ENCODE assay signal across 13 mouse cellular contexts in genomic region chr10:23798142-23798541, GRCm38 (mm10). TPM values are rescaled to one million over a fixed set of nuclear protein-coding genes. Genes with fewer than 3 reads are reported as not detected.
DNase-seq lines count a peak whose midpoint lies in the region; ATAC-seq and TF ChIP-seq lines count a peak whose summit lies in the region.
"Had no signal": no experiment of that assay in that cellular context is flagged by ENCODE, and none has a peak within 500 bp of the region (broad histone marks: within the 10 kb centered on the region; RNA-seq: fewer than 3 reads in every experiment).

No protein-coding gene starts in this region.

- H3K27ac ChIP-seq in lung, embryonic 14.5 days (ENCODE audit: low read depth) = no peak overlapping the region
- H3K27ac ChIP-seq in forebrain, embryonic 13.5 days = no peak overlapping the region
- H3K27ac ChIP-seq in kidney, embryonic 15.5 days = 0 out of 2 replicates have a peak overlapping the region, but pooled peaks have one; percentile 27
- H3K27ac ChIP-seq in neural tube, embryonic 13.5 days (replicated peaks) = no peak overlapping the region
- H3K27ac ChIP-seq: macrophage had no signal

- H3K4me2 ChIP-seq in lung, embryonic 14.5 days = peak overlapping the region; percentile 78
- H3K4me2 ChIP-seq in forebrain, embryonic 13.5 days = peak overlapping the region; percentile 74
- H3K4me2 ChIP-seq in kidney, embryonic 15.5 days = 0 out of 2 replicates have a peak overlapping the region, but pooled peaks have one; percentile 30
- H3K4me2 ChIP-seq in neural tube, embryonic 13.5 days = peak overlapping the region; percentile 69

- H3K4me1 ChIP-seq in lung, embryonic 14.5 days (ENCODE audit: insufficient read depth) = 0 out of 2 replicates have a peak, but pooled peaks cover 4% of the 10 kb centered on the region
- peaks cover 13% of the 10 kb centered on the region for H3K4me1 ChIP-seq in forebrain, embryonic 13.5 days
- H3K4me1 ChIP-seq in kidney, embryonic 15.5 days = 0 out of 2 replicates have a peak, but pooled peaks cover 14% of the 10 kb centered on the region
- peaks cover 26% of the 10 kb centered on the region for H3K4me1 ChIP-seq in neural tube, embryonic 13.5 days (replicated peaks)

- 62% methylated on average over 1 of the region's 1 CpGs for WGBS in lung, embryonic 14.5 days
- 90% methylated on average over 1 of the region's 1 CpGs for WGBS in forebrain, embryonic 13.5 days
- 86% methylated on average over 1 of the region's 1 CpGs for WGBS in kidney, embryonic 15.5 days
- WGBS in neural tube, embryonic 13.5 days = 93% methylated on average over 1 of the region's 1 CpGs

- no peak overlapping the region for H3K9ac ChIP-seq in lung, embryonic 14.5 days
- 0 out of 2 replicates have a peak overlapping the region, but pooled peaks have one; percentile 12 for H3K9ac ChIP-seq in forebrain, embryonic 13.5 days
- H3K9ac ChIP-seq in kidney, embryonic 15.5 days = no peak overlapping the region
- peak overlapping the region; percentile 47; the same call in 1 of the 2 replicates for H3K9ac ChIP-seq in neural tube, embryonic 13.5 days

- H3K27me3 ChIP-seq in lung, embryonic 14.5 days (ENCODE audit: insufficient read depth, low read length) = no peaks in the 10 kb centered on the region
- H3K27me3 ChIP-seq in forebrain, embryonic 13.5 days = no peaks in the 10 kb centered on the region
- no peaks in the 10 kb centered on the region for H3K27me3 ChIP-seq in kidney, embryonic 15.5 days
- H3K27me3 ChIP-seq in neural tube, embryonic 13.5 days = no peaks in the 10 kb centered on the region

- peak; percentile 59 for DNase-seq in lung, embryonic 14.5 days
- DNase-seq in lung, postnatal 25 days (ENCODE audit: low spot score) = no peak
- no peak for DNase-seq in thymus, postnatal 14 days
- DNase-seq in gastrocnemius, postnatal 25 days = no peak
- DNase-seq: adrenal gland, postnatal 36 days; gastrocnemius, postnatal 14 days; thymus, postnatal 25 days had no signal

- peaks cover 19% of the 10 kb centered on the region for H3K36me3 ChIP-seq in lung, embryonic 14.5 days (ENCODE audit: insufficient read depth)
- peaks cover 23% of the 10 kb centered on the region for H3K36me3 ChIP-seq in forebrain, embryonic 13.5 days (ENCODE audit: poor library complexity, severe bottlenecking)
- H3K36me3 ChIP-seq in kidney, embryonic 15.5 days = peaks cover 31% of the 10 kb centered on the region
- peaks cover 31% of the 10 kb centered on the region for H3K36me3 ChIP-seq in neural tube, embryonic 13.5 days

- no peak overlapping the region for H3K4me3 ChIP-seq in lung, embryonic 14.5 days (ENCODE audit: low read depth, low read length)
- peak overlapping the region; percentile 12; the same call in 1 of the 2 replicates for H3K4me3 ChIP-seq in forebrain, embryonic 13.5 days
- no peak overlapping the region for H3K4me3 ChIP-seq in kidney, embryonic 15.5 days (replicated peaks)
- H3K4me3 ChIP-seq in neural tube, embryonic 13.5 days = peak overlapping the region; percentile 5; the same call in 1 of the 2 replicates

- no peak for TF ChIP-seq CTCF in lung, embryonic 14.5 days (IDR thresholded peaks at IDR 0.05; ENCODE audit: low read depth)

- ATAC-seq in lung, embryonic 14.5 days (ENCODE audit: insufficient read depth) = no peak; the same call in 1 of the 2 replicates
- ATAC-seq in forebrain, embryonic 13.5 days = no peak
- 0 out of 2 replicates have a peak, but pooled peaks have one; percentile 52 for ATAC-seq in kidney, embryonic 15.5 days (replicated peaks; ENCODE audit: low FRiP score)
- ATAC-seq in neural tube, embryonic 13.5 days (ENCODE audit: low read depth) = no peak; the same call in 1 of the 2 replicates
- ATAC-seq in cerebellum, adult (ENCODE audit: insufficient number of reproducible peaks, low FRiP score, low TSS enrichment) = no peak

- no peaks in the 10 kb centered on the region for H3K9me3 ChIP-seq in lung, embryonic 14.5 days (ENCODE audit: low read depth, low read length)
- H3K9me3 ChIP-seq in forebrain, embryonic 13.5 days (replicated peaks) = no peaks in the 10 kb centered on the region
- no peaks in the 10 kb centered on the region for H3K9me3 ChIP-seq in kidney, embryonic 15.5 days (replicated peaks)
- no peaks in the 10 kb centered on the region for H3K9me3 ChIP-seq in neural tube, embryonic 13.5 days

RNA-seq across cellular contexts. Expression of gene Slc18b1, which starts 1.4 kb away (rescaled TPM):
- polyA plus RNA-seq in lung, embryonic 14.5 days (2014; fragmentation: Nextera tagmentation; extraction: Ambion mirVana) = 21.7 and 22.9 TPM in 2 replicates
- polyA plus RNA-seq in forebrain, embryonic 13.5 days (2015; fragmentation: Nextera tagmentation; extraction: Ambion mirVana) = 15.9 and 16.7 TPM in 2 replicates
- polyA plus RNA-seq in kidney, embryonic 15.5 days (2015; fragmentation: Nextera tagmentation; extraction: Ambion mirVana) = 18.2 and 19.1 TPM in 2 replicates
- 19.4 and 21.2 TPM in 2 replicates for polyA plus RNA-seq in neural tube, embryonic 13.5 days (2015; fragmentation: Nextera tagmentation; extraction: Ambion mirVana)
- 1 to 10 TPM; 7.0 to 7.3 TPM for total RNA-seq in gastrocnemius, postnatal 25 days (2021)

RNA-seq across cellular contexts. Expression of gene Rps12, which starts 11.1 kb away (rescaled TPM):
- 235 and 246 TPM in 2 replicates for polyA plus RNA-seq in lung, embryonic 14.5 days (2014; fragmentation: Nextera tagmentation; extraction: Ambion mirVana)
- 142 and 148 TPM in 2 replicates for polyA plus RNA-seq in forebrain, embryonic 13.5 days (2015; fragmentation: Nextera tagmentation; extraction: Ambion mirVana)
- 195 and 221 TPM in 2 replicates for polyA plus RNA-seq in kidney, embryonic 15.5 days (2015; fragmentation: Nextera tagmentation; extraction: Ambion mirVana)
- 111 and 141 TPM in 2 replicates for polyA plus RNA-seq in neural tube, embryonic 13.5 days (2015; fragmentation: Nextera tagmentation; extraction: Ambion mirVana)
- 100 to 1,000 TPM; 184 to 187 TPM for total RNA-seq in gastrocnemius, postnatal 25 days (2021)

RNA-seq across cellular contexts. Expression of gene Vnn3, which starts 53.1 kb away (rescaled TPM):
- polyA plus RNA-seq in lung, embryonic 14.5 days (2014; fragmentation: Nextera tagmentation; extraction: Ambion mirVana) = not detected in 2 replicates
- polyA plus RNA-seq in forebrain, embryonic 13.5 days (2015; fragmentation: Nextera tagmentation; extraction: Ambion mirVana) = not detected in 2 replicates
- 0.27 TPM in 1 of 2 replicates, not detected in the other for polyA plus RNA-seq in kidney, embryonic 15.5 days (2015; fragmentation: Nextera tagmentation; extraction: Ambion mirVana)
- polyA plus RNA-seq in neural tube, embryonic 13.5 days (2015; fragmentation: Nextera tagmentation; extraction: Ambion mirVana) = not detected in 2 replicates
- total RNA-seq in gastrocnemius, postnatal 25 days (2021) = under 1 TPM in 1 of 2 experiments, not detected in 1; 0.56 TPM
- total RNA-seq: gastrocnemius, postnatal 14 days had no signal
- polyA plus RNA-seq: cortical plate, adult 2 months had no signal

Comparison
In these comparisons a context has a peak if more than half of its experiments do, and no peak if none do; other contexts are left out.
1. H3K4me3 ChIP-seq: peak in forebrain, embryonic 13.5 days (single experiment) and neural tube, embryonic 13.5 days (single experiment); none in lung, embryonic 14.5 days (single experiment) and kidney, embryonic 15.5 days (single experiment).
2. H3K9ac ChIP-seq: peak in forebrain, embryonic 13.5 days (single experiment) and neural tube, embryonic 13.5 days (single experiment); none in lung, embryonic 14.5 days (single experiment) and kidney, embryonic 15.5 days (single experiment).
3. Peak in every context shown above with its lines, with median percentiles within 50 percentile points of each other: H3K4me2 ChIP-seq.